Mouse (Mus musculus): ENCODE results near the gene Plxnb3. TPM values are rescaled to one million over a fixed set of nuclear protein-coding genes. Genes with fewer than 3 reads are reported as not detected.
A peak's percentile ranks its signal among the peaks of the same experiment; 100 is the strongest.
"Not testable (repeated sequence)": the region's sequence is repeated elsewhere in the genome, so short reads cannot be mapped to it uniquely, and the experiment has no call there.

Plxnb3 gene
- polyA plus RNA-seq, 1 experiment from 2014 or later, result 0.27 TPM

- H3K27ac ChIP-seq (ENCODE audit: low read depth, low read length), result no peak overlapping the region
- no peak overlapping the region for H3K9ac ChIP-seq (ENCODE audit: low read depth, low read length)
- H3K4me1 ChIP-seq (ENCODE audit: control insufficient read depth, insufficient read depth, low read length), result no peaks in the 10 kb centered on the region
- H3K4me2 ChIP-seq (replicated peaks; ENCODE audit: low read depth, low read length), result no peak overlapping the region
- no peak overlapping the region for H3K4me3 ChIP-seq (ENCODE audit: low read length)
- 38% methylated on average over 1 of the region's 1 CpGs for WGBS
- H3K27me3 ChIP-seq (ENCODE audit: control insufficient read depth, insufficient read depth, low read length), result no peaks in the 10 kb centered on the region
- H3K36me3 ChIP-seq (ENCODE audit: control insufficient read depth, insufficient read depth, low read length), result peaks cover 3% of the 10 kb centered on the region; the same call in 1 of the 2 replicates
- ATAC-seq (ENCODE audit: low FRiP score, low TSS enrichment), result no peak
- no peaks in the 10 kb centered on the region for H3K9me3 ChIP-seq (ENCODE audit: control insufficient read depth, low read length)
Observed at GRCm38 (mm10) chrX:73730908-73731307, 26.0 kb upstream of the Plxnb3 start.

DNA sequence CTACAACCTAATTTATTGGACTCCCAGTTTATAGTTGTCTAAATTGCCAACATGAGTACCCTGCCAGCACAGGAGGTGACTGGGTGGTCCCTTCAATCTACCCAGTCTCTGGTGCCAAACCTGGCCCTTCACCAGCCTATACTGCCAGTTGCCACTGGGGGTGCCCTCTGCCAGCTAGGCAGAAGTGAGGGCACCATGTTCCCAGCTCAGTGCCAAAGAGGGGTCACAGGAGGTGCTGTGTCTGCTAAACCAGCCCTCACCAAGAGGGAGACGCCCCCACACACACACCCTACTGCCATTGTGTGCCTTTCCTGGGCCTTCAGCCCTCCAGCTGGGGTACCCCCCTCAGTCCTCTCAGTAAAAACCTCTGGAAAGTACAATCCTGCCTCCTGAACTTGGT lies 18.7 kb upstream of the Plxnb3 start:
- Histone ChIP-seq H3K27me3 (ENCODE audit: control insufficient read depth, insufficient read depth, low read length) (no peaks in the 10 kb centered on the region), H3K9ac (ENCODE audit: low read depth, low read length) (no peak overlapping the region), H3K4me3 (ENCODE audit: low read length) (no peak overlapping the region), H3K4me1 (ENCODE audit: control insufficient read depth, insufficient read depth, low read length) (no peaks in the 10 kb centered on the region), H3K9me3 (ENCODE audit: control insufficient read depth, low read length) (no peaks in the 10 kb centered on the region), H3K36me3 (ENCODE audit: control insufficient read depth, insufficient read depth, low read length) (no peaks in the 10 kb centered on the region), H3K27ac (ENCODE audit: low read depth, low read length) (no peak overlapping the region), H3K4me2 (replicated peaks; ENCODE audit: low read depth, low read length) (no peak overlapping the region)
- ATAC-seq (ENCODE audit: low FRiP score, low TSS enrichment), result no peak
- WGBS, result 60% methylated on average over 1 of the region's 1 CpGs

- Histone ChIP-seq H3K9ac (ENCODE audit: low read depth, low read length) (no peak overlapping the region), H3K9me3 (ENCODE audit: control insufficient read depth, low read length) (no peaks in the 10 kb centered on the region), H3K4me3 (ENCODE audit: low read length) (no peak overlapping the region), H3K4me2 (replicated peaks; ENCODE audit: low read depth, low read length) (no peak overlapping the region), H3K27me3 (ENCODE audit: control insufficient read depth, insufficient read depth, low read length) (no peaks in the 10 kb centered on the region), H3K27ac (ENCODE audit: low read depth, low read length) (no peak overlapping the region), H3K36me3 (ENCODE audit: control insufficient read depth, insufficient read depth, low read length) (no peaks in the 10 kb centered on the region), H3K4me1 (ENCODE audit: control insufficient read depth, insufficient read depth, low read length) (no peaks in the 10 kb centered on the region)
- 74% methylated on average over 5 of the region's 5 CpGs for WGBS
- no peak for ATAC-seq (ENCODE audit: low FRiP score, low TSS enrichment)
Observed at GRCm38 (mm10) chrX:73739151-73739550, 17.7 kb upstream of the Plxnb3 start.

- not testable (repeated sequence) for H3K36me3 ChIP-seq (ENCODE audit: control insufficient read depth, insufficient read depth, low read length); ATAC-seq (ENCODE audit: low FRiP score, low TSS enrichment); H3K9ac ChIP-seq (ENCODE audit: low read depth, low read length); H3K4me2 ChIP-seq (replicated peaks; ENCODE audit: low read depth, low read length); H3K4me1 ChIP-seq (ENCODE audit: control insufficient read depth, insufficient read depth, low read length); H3K27ac ChIP-seq (ENCODE audit: low read depth, low read length); H3K4me3 ChIP-seq (ENCODE audit: low read length); H3K9me3 ChIP-seq (ENCODE audit: control insufficient read depth, low read length); H3K27me3 ChIP-seq (ENCODE audit: control insufficient read depth, insufficient read depth, low read length)
- 90% methylated on average over 7 of the region's 7 CpGs for WGBS
Observed at GRCm38 (mm10) chrX:73739841-73740240, 17.0 kb upstream of the Plxnb3 start.

DNA sequence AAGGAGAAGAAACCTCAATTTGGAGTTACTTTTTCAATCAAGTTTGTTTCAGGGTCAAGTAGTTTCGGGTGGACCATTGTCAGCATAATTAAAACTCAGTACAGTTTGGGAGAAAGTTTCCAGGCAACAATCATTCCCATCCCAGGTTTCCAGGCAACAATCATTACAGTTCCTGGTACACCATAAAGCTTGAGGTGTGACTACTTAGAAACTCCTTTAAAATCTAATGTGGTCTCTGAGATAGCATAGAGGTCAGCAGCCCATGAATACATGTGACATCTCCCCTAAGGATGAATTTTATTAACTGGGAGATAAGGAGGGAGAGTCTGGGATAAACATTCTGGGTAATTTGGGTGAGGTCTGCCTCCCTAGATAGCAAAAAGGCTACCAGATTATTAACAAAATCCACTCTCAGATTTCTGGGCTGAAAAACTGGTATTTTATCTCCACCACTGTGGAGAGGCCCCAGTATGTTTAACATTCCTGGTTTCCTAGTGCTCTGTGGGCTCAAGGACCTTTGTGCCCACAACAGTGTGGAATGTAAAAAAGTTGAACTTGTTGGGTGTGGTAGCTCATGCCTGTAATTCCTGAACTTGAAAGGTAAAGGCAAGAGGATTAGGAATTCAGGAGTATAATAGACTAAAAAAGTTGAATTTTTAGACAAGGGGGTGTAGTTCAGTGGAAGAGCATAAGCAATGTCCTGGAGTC lies 12.0 kb upstream of the Plxnb3 start:
- no peaks in the 10 kb centered on the region for H3K27me3 ChIP-seq (ENCODE audit: control insufficient read depth, insufficient read depth, low read length)
- no peaks in the 10 kb centered on the region for H3K4me1 ChIP-seq (ENCODE audit: control insufficient read depth, insufficient read depth, low read length)
- ATAC-seq (ENCODE audit: low FRiP score, low TSS enrichment), result no peak
- 90% methylated on average over 1 of the region's 1 CpGs for WGBS
- H3K9me3 ChIP-seq (ENCODE audit: control insufficient read depth, low read length), result no peaks in the 10 kb centered on the region
- H3K9ac ChIP-seq (ENCODE audit: low read depth, low read length), result no peak overlapping the region
- no peak overlapping the region for H3K4me2 ChIP-seq (replicated peaks; ENCODE audit: low read depth, low read length)
- no peaks in the 10 kb centered on the region for H3K36me3 ChIP-seq (ENCODE audit: control insufficient read depth, insufficient read depth, low read length)
- no peak overlapping the region for H3K27ac ChIP-seq (ENCODE audit: low read depth, low read length)
- H3K4me3 ChIP-seq (ENCODE audit: low read length), result no peak overlapping the region

DNA sequence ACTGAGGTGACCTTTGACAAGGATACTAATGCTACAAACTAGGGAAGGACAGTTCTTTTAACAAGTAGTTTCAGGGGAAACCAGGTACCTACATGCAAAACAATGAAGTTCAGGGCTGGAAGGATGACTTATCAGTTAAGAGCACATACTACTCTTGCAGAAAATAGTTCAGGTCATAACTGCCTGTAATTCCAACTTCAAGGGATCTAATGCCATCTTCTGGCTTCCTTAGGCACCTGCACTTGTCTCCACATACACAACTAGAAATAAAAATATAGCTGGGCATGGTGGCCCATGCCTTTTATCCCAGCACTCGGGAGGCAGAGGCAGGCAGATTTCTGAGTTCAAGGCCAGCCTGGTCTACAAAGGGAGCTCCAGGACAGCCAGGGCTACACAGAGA lies 7.9 kb upstream of the Plxnb3 start:
- Histone ChIP-seq H3K4me2 (replicated peaks; ENCODE audit: low read depth, low read length) (no peak overlapping the region), H3K27me3 (ENCODE audit: control insufficient read depth, insufficient read depth, low read length) (no peaks in the 10 kb centered on the region), H3K4me1 (ENCODE audit: control insufficient read depth, insufficient read depth, low read length) (no peaks in the 10 kb centered on the region), H3K36me3 (ENCODE audit: control insufficient read depth, insufficient read depth, low read length) (no peaks in the 10 kb centered on the region), H3K27ac (ENCODE audit: low read depth, low read length) (no peak overlapping the region), H3K9ac (ENCODE audit: low read depth, low read length) (no peak overlapping the region), H3K9me3 (ENCODE audit: control insufficient read depth, low read length) (no peaks in the 10 kb centered on the region), H3K4me3 (ENCODE audit: low read length) (no peak overlapping the region)
- WGBS, result 88% methylated on average over 1 of the region's 1 CpGs
- no peak for ATAC-seq (ENCODE audit: low FRiP score, low TSS enrichment)

GRCm38 (mm10) chrX:73758611-73759290 lies 1.9 kb downstream of the Plxnb3 start:
- Histone ChIP-seq H3K27ac (ENCODE audit: low read depth, low read length) (no peak overlapping the region), H3K36me3 (ENCODE audit: control insufficient read depth, insufficient read depth, low read length) (no peaks in the 10 kb centered on the region), H3K4me3 (ENCODE audit: low read length) (no peak overlapping the region), H3K27me3 (ENCODE audit: control insufficient read depth, insufficient read depth, low read length) (no peaks in the 10 kb centered on the region; the same call in 1 of the 2 replicates), H3K4me1 (ENCODE audit: control insufficient read depth, insufficient read depth, low read length) (no peaks in the 10 kb centered on the region), H3K9me3 (ENCODE audit: control insufficient read depth, low read length) (no peaks in the 10 kb centered on the region), H3K4me2 (replicated peaks; ENCODE audit: low read depth, low read length) (no peak overlapping the region), H3K9ac (ENCODE audit: low read depth, low read length) (no peak overlapping the region)
- WGBS, result 87% methylated on average over 13 of the region's 13 CpGs
- no peak for ATAC-seq (ENCODE audit: low FRiP score, low TSS enrichment)

DNA sequence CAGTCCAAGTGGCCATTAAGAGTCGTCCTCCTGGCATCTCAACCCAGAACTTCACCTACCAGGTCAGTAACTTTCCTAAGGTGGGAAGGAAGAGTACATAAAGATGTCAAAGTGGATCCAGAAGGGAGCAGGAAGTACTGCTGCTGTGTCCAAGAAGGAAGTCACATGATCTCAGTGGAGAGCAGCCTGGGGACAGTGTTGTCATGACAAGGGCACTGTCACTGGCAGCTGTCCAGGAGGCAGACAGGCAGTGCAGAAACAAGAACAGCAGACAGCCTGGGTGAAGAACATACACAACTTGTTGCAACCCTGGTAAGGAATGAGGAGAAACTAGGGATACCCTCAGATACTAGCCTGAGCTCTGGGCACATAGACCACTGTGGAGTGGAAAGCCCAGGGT lies 8.4 kb downstream of the Plxnb3 start:
- Histone ChIP-seq H3K4me3 (ENCODE audit: low read length) (no peak overlapping the region), H3K36me3 (ENCODE audit: control insufficient read depth, insufficient read depth, low read length) (no peaks in the 10 kb centered on the region), H3K9ac (ENCODE audit: low read depth, low read length) (no peak overlapping the region), H3K9me3 (ENCODE audit: control insufficient read depth, low read length) (no peaks in the 10 kb centered on the region), H3K27ac (ENCODE audit: low read depth, low read length) (no peak overlapping the region), H3K4me1 (ENCODE audit: control insufficient read depth, insufficient read depth, low read length) (no peaks in the 10 kb centered on the region), H3K27me3 (ENCODE audit: control insufficient read depth, insufficient read depth, low read length) (no peaks in the 10 kb centered on the region), H3K4me2 (replicated peaks; ENCODE audit: low read depth, low read length) (no peak overlapping the region)
- WGBS, result 52% methylated on average over 1 of the region's 1 CpGs
- no peak for ATAC-seq (ENCODE audit: low FRiP score, low TSS enrichment)

DNA sequence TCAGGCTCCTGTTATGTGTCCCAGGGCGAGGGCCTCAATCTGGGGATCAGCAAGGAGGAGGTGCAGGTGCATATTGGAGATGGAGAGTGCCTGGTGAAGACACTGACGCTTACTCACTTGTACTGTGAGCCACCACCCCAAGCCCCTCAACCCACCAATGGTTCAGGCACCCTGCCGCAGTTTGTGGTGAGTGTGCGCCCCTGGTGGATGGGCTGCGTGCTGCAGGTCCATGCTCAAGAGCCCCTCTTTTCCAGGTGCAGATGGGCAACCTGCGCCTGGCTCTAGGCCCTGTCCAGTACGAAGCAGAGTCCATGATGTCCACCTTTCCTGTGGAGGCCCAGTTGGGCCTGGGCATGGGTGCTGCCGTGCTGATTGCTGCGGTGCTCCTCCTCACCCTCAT lies 10.4 kb downstream of the Plxnb3 start:
- WGBS, result 71% methylated on average over 9 of the region's 9 CpGs
- 0 out of 2 replicates have a peak, but pooled peaks have one; percentile 16 for ATAC-seq (ENCODE audit: low FRiP score, low TSS enrichment)

More for the DNA sequence above, 10.4 kb downstream of the Plxnb3 start:
- H3K4me3 ChIP-seq (ENCODE audit: low read length), result no peak overlapping the region
- no peak overlapping the region for H3K4me2 ChIP-seq (replicated peaks; ENCODE audit: low read depth, low read length)
- H3K27me3 ChIP-seq (ENCODE audit: control insufficient read depth, insufficient read depth, low read length), result no peaks in the 10 kb centered on the region
- H3K36me3 ChIP-seq (ENCODE audit: control insufficient read depth, insufficient read depth, low read length), result no peaks in the 10 kb centered on the region
- no peak overlapping the region for H3K9ac ChIP-seq (ENCODE audit: low read depth, low read length)
- no peak overlapping the region for H3K27ac ChIP-seq (ENCODE audit: low read depth, low read length)
- H3K9me3 ChIP-seq (ENCODE audit: control insufficient read depth, low read length), result no peaks in the 10 kb centered on the region
- H3K4me1 ChIP-seq (ENCODE audit: control insufficient read depth, insufficient read depth, low read length), result no peaks in the 10 kb centered on the region
